Mouse (Mus musculus) brain, embryonic 14.5 days (tissue): ENCODE results near the gene Cd19.

Source experiments
- CTCF ChIP-seq: fragments of 200-500 bp; IDR thresholded peaks from 2 replicates; pipeline ENCODE4 v1.5.1; 2012; ENCODE audit warnings: inconsistent platforms, mild to moderate bottlenecking, moderate library complexity, borderline replicate concordance; ENCODE audit not compliant: insufficient read depth, insufficient read length; ENCODE audit errors: extremely low read depth
- POLR2A ChIP-seq: fragments of 200-500 bp; IDR thresholded peaks from 2 replicates; pipeline ENCODE4 v1.6.1; 2012; ENCODE audit warnings: mild to moderate bottlenecking, inconsistent platforms, borderline replicate concordance; ENCODE audit not compliant: poor library complexity, insufficient read depth, insufficient read length, severe bottlenecking; ENCODE audit errors: extremely low read depth

- TF ChIP-seq POLR2A (no peak), CTCF (no peak)
These were observed 13.5 kb upstream of the Cd19 start for GRCm38 (mm10) chr7:126428154-126428553.
